Mouse (Mus musculus) mature B cell (primary cell): Measurements from ENCODE around the gene Gle1.

Experiments used
- in situ Hi-C: fragments of 300-500 bp; cut with MboI; formaldehyde crosslinking; loops from 2 replicates; pipeline ENCODE4 v1.14.3; 2019

The Gle1 gene

DNA sequence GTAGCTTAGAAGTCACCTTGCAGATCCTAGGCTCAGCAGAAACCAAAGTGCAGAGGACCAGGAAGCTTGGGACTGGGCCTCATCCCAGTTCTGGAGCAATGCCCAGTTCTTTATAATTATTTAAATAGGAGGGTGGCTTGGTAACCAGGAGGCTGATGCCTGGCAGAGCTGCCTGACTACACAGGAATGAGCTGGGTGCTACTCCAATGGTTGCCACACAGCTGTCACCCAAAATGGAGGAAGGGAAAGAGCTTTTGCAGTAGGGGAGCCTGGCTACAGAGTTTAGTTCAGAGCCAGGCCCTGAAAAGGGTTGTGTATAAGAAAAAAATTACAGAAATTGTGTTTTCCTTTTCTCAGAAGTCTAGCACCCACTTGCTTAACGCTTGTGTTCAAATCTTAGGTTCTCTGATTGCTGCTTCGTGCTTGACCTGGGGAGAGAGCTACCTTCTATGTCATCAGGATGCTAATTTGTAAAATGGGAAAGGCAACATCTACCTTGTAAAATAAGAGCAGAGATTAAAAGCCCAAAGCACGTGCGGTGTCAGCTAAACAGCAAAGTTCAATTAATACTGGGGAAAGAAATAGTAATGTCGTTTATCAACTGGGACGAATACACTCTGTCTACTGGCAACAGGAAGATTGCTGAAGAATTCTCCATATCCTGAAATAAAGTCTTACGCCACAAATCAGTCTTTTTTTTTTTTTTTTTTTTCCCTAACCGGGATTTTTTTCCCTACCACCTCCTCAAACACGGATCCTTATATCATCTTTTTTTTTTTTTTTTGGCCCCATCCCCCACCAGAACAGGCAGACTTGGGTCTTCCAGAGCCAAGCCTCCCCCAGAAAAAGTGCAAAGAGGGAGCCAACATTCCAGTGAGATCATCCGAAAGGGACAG lies 29.4 kb downstream of the Gle1 start:
- in situ Hi-C loops = no loop called here

DNA sequence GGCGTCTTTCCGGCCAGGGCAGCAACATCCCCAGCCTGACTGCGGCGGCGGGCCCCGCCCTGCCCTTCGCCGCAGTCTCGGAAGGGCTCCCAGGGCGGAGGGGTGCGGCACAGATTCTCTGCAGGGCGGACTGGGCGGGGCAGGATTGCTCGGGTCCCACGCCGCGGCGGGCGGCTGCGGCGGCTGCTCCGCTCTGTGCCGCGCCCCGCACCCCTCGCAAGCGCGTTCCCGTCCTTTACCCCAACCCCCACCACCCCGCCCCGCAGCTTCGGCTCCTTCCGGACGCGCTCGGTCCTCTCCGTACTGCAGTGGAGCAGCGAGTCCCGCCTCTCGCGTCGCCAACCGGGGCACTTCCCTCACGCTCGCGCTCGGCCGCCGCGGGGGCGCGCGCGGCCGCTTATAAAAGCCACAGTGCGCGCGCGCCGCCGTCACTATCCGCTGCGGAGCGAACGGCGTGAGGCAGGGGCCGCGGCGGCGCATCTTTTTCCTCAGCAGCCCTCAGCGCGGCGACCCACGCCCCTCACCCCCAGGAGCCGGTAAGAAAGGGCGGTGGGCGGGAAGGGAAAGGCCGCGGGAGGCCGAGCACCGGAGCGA lies 30.1 kb downstream of the Gle1 start, which contains the start of gene Sptan1:
TSS of gene Sptan1 (plus strand) at position 311 of the 594 bp plus-strand sequence.
- in situ Hi-C loops = no loop called here

DNA sequence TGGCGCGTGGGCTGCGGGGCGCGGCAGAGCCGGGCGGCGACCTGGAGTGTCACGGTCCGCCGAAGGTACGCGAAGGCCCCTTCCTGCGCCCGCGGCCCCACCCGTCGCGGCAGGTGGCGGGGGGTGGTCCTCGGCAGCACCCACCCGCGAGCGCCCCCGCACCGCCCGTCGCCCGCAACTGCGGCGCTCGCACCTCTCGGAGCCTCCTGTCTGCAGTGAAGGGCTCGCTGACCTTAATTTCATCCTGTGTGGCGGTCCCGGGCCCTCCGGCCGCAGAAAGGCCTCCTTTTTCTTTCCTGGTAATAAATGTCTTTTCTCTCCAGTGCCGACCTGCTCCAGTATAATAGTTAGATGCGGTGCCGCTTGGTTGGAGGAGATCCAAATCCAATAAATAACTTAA lies 30.7 kb downstream of the Gle1 start:
- in situ Hi-C loops = no loop called here

DNA sequence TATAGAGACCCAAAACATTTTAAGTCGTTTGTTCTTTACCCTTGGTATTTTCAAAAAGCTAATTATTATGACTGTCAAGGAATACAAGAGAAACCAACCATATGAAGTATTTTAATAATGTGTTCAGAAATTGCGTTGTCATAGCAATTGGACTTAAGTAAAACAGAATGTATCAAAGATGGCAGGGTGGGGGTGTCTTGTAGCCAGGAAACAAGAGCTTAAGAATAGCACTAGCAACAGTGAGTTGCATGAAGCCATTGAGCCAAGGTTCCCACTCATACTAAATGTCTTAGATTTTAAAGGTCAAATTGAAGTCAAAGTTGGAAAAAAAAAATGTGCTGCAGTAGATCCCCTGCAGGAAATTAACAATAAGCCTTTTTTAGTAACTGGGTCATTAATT lies 31.6 kb downstream of the Gle1 start:
- in situ Hi-C loops = no loop called here

- in situ Hi-C loops = no loop called here
Measured at GRCm38 (mm10) chr2:29967768-29968167, 32.5 kb downstream of the Gle1 start.

DNA sequence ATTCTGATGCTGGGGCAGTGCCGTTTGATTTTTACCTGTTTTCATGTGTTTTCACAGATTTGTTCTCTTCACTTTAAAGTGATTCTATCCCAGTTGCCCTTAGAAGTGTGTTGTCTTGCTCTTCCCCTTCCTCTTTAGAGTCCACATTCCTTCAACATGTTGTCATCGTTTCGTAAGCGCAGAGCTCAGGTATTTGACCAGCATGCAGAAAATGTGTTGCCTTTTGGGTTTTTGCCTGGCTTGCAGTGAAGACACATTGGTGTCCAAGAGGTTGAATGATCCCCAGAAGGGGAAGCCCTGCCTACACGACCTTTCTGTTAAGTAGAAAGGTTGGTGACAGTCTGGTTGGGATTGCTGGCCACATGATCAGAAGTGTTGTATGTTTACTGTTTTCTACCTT lies 33.4 kb downstream of the Gle1 start:
- in situ Hi-C loops = no loop called here

- in situ Hi-C loops = no loop called here
Measured at GRCm38 (mm10) chr2:29971838-29972635, 36.8 kb downstream of the Gle1 start.

DNA sequence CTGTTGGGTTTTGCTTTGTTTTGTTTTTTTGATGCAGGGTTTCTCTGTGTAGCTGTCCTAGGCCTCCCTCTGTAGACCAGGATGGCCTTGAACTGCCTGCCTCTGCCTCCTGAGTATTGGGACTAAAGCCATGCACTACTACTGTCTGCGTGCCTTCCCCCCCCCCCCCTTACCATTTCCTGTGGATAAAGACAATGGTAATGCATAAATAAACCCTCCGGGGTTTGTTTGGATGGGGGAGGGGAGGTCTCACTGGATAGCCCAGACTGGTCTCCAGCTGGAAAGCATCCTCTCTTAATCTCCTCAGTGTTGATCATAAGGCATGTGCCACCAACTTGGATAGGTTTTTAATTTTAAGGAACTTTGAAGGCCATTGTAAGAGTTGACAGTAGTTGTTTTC lies 38.3 kb downstream of the Gle1 start:
- in situ Hi-C loops = no loop called here

DNA sequence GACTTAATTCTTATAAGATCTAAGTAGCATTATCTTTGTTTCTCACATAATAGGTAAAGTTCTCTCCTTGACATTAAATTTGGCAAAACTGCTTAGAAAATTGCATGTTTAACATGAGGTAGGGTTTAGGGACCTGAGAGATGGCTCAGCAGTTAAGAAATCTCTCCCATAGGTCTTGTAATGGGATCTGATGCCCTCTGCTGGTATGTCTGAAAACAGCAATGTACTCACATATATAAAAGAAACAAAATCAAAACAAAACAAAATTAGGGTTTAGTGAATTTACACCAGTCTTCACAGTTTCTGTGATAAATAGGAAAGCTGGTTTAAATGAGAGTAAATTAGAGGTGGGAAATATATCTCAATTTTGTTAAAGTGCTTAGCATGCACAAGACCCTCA lies 42.1 kb downstream of the Gle1 start:
- in situ Hi-C loops = no loop called here

DNA sequence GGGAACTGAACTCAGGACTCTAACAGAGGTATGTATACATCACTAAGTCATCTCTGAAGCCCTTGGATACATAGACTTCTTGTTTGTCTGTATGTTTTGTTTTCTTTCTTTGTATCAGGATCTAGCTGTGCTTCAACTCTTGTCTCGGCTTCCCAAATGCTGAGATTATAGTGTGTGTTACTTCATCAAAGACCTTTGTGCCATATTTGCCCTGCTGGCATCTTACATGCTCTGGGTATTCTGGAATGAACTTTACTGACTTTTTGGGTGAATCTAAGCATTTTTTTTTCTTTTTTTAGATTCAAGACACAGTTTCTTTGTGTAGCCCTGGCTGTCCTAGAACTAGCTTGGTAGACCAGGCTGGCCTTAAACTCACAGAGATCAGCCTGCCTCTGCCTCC lies 45.4 kb downstream of the Gle1 start:
- in situ Hi-C loops = no loop called here

DNA sequence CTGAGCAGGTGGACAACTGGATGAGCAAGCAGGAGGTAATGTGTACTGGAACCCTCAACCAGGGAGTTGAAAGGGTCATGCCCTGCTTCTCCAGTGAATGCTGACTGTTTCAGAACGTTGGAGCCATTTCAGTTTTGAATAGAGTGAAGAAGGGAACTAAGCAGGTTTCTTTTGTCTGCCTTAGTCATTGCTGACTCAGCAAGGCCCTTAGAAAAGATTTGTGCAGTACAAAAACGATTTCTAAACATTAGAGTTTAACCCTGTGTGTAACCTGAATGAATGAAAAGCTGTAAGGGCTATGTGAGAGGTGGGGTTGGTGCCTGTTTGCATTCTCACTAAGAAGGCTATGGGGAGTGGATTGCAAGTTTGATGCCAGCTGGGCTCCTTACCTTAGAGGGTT lies 56.7 kb downstream of the Gle1 start:
- in situ Hi-C loops = no loop called here

- in situ Hi-C loops = no loop called here
Measured at GRCm38 (mm10) chr2:30009101-30009500, 73.9 kb downstream of the Gle1 start.
